Mouse (Mus musculus) cerebral cortex, adult 2 months (tissue): ENCODE results near the gene Zfp768.

Source experiments
- WGBS: fragments of 180-500 bp; shearing (Covaris S2); methylation state at CpG from one replicate; pipeline ENCODE4 v1.1.7; 2018; 5-methylcytosine and 5-hydroxymethylcytosine counted together

Gene Zfp768

DNA sequence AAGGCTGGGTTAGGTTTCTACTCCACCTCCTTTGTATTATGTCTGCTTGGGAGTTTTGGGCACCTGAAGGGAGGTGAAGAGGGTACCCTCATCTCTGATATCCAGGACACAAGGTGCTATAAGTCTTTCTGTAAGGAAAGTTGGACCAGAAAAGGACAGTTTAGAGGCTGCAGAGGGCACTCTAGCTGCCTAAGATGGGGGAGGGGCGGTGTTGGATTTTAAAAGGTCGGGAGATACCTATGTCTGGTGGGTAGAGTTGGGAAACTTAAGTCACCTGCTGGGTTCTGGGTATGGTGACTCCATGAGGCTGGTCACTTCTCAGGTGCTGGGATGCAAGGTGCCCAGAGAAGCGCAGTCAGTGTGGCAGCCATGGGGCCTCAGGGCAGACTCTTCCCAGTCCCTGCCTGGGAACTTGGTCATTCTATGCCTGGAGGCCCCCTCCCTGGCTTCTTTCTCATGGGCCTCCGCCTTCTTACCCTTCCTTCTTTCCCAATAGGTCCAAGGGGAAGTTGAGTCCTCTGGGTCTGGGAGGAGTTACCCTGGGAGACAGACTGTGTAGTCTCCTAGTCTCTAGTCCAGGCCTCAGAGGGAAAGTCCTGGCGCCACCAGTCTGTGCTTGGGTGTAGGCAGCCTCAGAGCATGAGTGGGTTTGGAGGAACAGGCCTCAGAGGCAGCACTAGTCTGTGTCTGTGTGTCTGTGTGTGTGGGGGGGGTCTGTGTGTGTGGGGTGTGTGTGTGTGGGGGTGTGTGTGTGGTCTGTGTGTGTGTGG, 48.4 kb downstream of the Zfp768 start:
- 89% methylated on average over 5 of the region's 5 CpGs for WGBS

DNA sequence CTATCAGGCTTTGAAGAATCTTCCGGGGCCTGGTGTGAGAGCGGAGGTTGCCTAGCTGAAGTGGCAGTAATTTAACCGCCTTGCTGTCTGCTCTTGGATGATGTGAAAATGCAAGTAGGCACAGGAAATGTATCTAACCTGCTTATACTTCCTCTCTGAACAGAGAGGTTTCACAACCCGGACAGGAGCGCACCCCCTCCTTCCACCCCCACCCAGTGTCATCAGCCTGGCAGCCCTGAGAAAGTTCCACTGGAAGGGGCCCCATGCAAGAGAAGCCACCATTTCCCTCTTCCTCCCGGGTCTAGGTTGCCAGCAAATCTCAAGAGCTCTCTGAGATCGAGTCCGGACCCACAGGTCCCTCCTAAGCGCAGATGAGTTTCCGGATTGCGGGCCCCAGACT, 49.3 kb downstream of the Zfp768 start, which contains the start of gene Itgal:
Gene Itgal (plus strand): TSS at position 163 of the 400 bp plus-strand sequence.
- 83% methylated on average over 11 of the region's 11 CpGs for WGBS
